Mouse (Mus musculus) hindbrain, embryonic 11.5 days (tissue): ENCODE data around the gene Arl3. TPM values are rescaled to one million over a fixed set of nuclear protein-coding genes. Genes with fewer than 3 reads are reported as not detected.

Experiments
- ATAC-seq: fragments of 200-750 bp; cut with Nextera tagmentation; 2 replicates; pipeline ENCODE4 v1.8.0; 2017; ENCODE audit warnings: mild to moderate bottlenecking, moderate TSS enrichment, moderate library complexity; ENCODE audit not compliant: low FRiP score
- DNase-seq: peaks from one replicate; pipeline ENCODE4 v3.0.0-alpha.2; 2015; ENCODE audit warnings: low spot score
- H3K27ac ChIP-seq: fragments of 300-500 bp; sonication (generic); 2 replicates; pipeline ENCODE4 v1.5.1; 2014; ENCODE audit warnings: mild to moderate bottlenecking, low read depth, low read length
- H3K27me3 ChIP-seq: fragments of 300-500 bp; sonication (generic); 2 replicates; pipeline ENCODE4 v1.6.1; 2014; ENCODE audit warnings: mild to moderate bottlenecking, low read length, moderate library complexity, mixed read lengths; ENCODE audit not compliant: control insufficient read depth, insufficient read depth
- H3K36me3 ChIP-seq: fragments of 300-500 bp; sonication (generic); 2 replicates; pipeline ENCODE4 v1.6.1; 2014; ENCODE audit warnings: mild to moderate bottlenecking, low read length, moderate library complexity, mixed read lengths; ENCODE audit not compliant: control insufficient read depth, insufficient read depth
- H3K4me1 ChIP-seq: fragments of 300-500 bp; sonication (generic); replicated peaks from 2 replicates; pipeline ENCODE4 v1.6.1; 2014; ENCODE audit warnings: low read length, mixed read lengths; ENCODE audit not compliant: control insufficient read depth, insufficient read depth
- H3K4me2 ChIP-seq: fragments of 300-500 bp; sonication (generic); replicated peaks from 2 replicates; pipeline ENCODE4 v1.6.1; 2014; ENCODE audit warnings: mild to moderate bottlenecking, low read depth, low read length
- H3K4me3 ChIP-seq: fragments of 300-500 bp; sonication (generic); 2 replicates; pipeline ENCODE4 v1.5.1; 2014; ENCODE audit warnings: low read depth, low read length
- H3K9ac ChIP-seq: fragments of 300-500 bp; sonication (generic); 2 replicates; pipeline ENCODE4 v1.6.1; 2014; ENCODE audit warnings: low read depth, low read length
- H3K9me3 ChIP-seq: fragments of 300-500 bp; sonication (generic); 2 replicates; pipeline ENCODE4 v1.6.1; 2016; ENCODE audit warnings: low read length; ENCODE audit not compliant: control insufficient read depth
- WGBS: fragments of 180-500 bp; shearing (Covaris S2); extraction: QIAGEN DNeasy Blood & Tissue Kit; methylation state at CpG from one replicate; pipeline ENCODE4 v1.1.7; 2014; 5-methylcytosine and 5-hydroxymethylcytosine counted together
- polyA plus RNA-seq: library from polyadenylated mRNA; unstranded; fragments of >200 nt; fragmentation: Nextera tagmentation; extraction: Ambion mirVana; gene quantifications from 2 replicates; pipeline ENCODE4 v1.2.1, GENCODE M21; 2014

Gene Arl3
- polyA plus RNA-seq, 1 experiment from 2014 or later = 160 TPM

DNA sequence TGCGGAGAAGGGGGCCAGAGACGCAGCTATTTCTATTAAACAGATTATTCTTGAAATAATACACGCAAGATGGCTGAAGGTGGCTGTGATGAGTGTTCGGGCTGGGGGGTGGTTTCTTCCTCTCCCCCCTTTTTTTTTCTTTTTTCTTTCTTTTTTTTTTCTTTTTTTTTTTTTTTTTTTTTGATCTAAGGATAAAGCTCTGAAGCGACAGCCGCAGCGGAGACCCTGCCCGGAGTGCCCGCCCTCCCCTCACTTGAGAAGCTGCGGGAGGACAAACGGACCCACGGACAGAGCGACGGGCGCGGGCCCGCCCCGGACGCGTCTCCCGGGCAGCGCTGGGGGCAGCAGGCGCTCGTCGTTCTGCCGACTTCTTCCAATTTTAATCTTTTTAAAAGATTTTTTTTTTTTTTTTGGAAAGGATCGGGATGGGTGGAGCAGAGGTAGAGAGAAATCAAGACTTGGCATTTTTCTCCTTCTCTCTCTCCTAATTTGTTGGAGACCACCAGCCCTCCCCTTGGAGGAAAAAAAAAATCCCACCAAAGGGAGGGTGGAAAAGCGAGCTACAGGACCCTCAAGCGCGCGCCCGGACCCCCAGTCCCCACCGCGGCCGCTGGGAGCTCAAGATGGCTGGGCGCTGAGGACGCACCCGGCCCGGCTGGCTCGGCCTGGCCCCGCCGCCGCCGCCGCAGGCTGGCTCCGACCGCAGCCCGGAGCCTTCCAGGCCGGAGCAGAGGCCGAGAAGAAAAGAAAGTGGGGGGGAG, 72.2 kb downstream of the Arl3 start:
- under 1% methylated on average over 43 of the region's 50 CpGs for WGBS
- peak overlapping the region; percentile 94 for H3K9ac ChIP-seq
- H3K36me3 ChIP-seq = no peaks in the 10 kb centered on the region
- no peaks in the 10 kb centered on the region for H3K9me3 ChIP-seq
- peak overlapping the region; percentile 100 for H3K27ac ChIP-seq
- peaks cover 8% of the 10 kb centered on the region for H3K4me1 ChIP-seq
- H3K27me3 ChIP-seq = no peaks in the 10 kb centered on the region
- DNase-seq (peak; percentile 83), ATAC-seq (peak; percentile 41)
- H3K4me2 ChIP-seq = peak overlapping the region; percentile 92
- peak overlapping the region; percentile 87 for H3K4me3 ChIP-seq

GRCm38 (mm10) chr19:46499836-46500580, 73.0 kb downstream of the Arl3 start:
- WGBS = 0% methylated on average over 47 of the region's 52 CpGs
- ATAC-seq (peak; percentile 86), DNase-seq (peak; percentile 100)
- H3K9me3 ChIP-seq = no peaks in the 10 kb centered on the region
- peak overlapping the region; percentile 87 for H3K4me3 ChIP-seq
- H3K4me1 ChIP-seq = peaks cover 3% of the 10 kb centered on the region; the same call in 1 of the 2 replicates
- H3K36me3 ChIP-seq = no peaks in the 10 kb centered on the region
- peak overlapping the region; percentile 92 for H3K4me2 ChIP-seq
- peak overlapping the region; percentile 100 for H3K27ac ChIP-seq
- H3K27me3 ChIP-seq = no peaks in the 10 kb centered on the region
- H3K9ac ChIP-seq = peak overlapping the region; percentile 94

- Histone ChIP-seq H3K4me1 (0 out of 2 replicates have a peak, but pooled peaks cover 1% of the 10 kb centered on the region), H3K27ac (0 out of 2 replicates have a peak overlapping the region, but pooled peaks have one; percentile 6), H3K9me3 (no peaks in the 10 kb centered on the region), H3K27me3 (no peaks in the 10 kb centered on the region), H3K4me3 (peak overlapping the region; percentile 6; the same call in 1 of the 2 replicates), H3K36me3 (no peaks in the 10 kb centered on the region), H3K4me2 (peak overlapping the region; percentile 12), H3K9ac (no peak overlapping the region; the same call in 1 of the 2 replicates)
- no peak for DNase-seq
- 4% methylated on average over 3 of the region's 3 CpGs for WGBS
- ATAC-seq = no peak
Measured at GRCm38 (mm10) chr19:46499539-46499835, 73.5 kb downstream of the Arl3 start.

GRCm38 (mm10) chr19:46497230-46497629, 75.8 kb downstream of the Arl3 start:
- no peak for DNase-seq
- no peak overlapping the region for H3K9ac ChIP-seq
- no peaks in the 10 kb centered on the region for H3K36me3 ChIP-seq
- 57% methylated on average over 2 of the region's 2 CpGs for WGBS
- no peaks in the 10 kb centered on the region for H3K4me1 ChIP-seq
- H3K9me3 ChIP-seq = no peaks in the 10 kb centered on the region
- H3K4me3 ChIP-seq = no peak overlapping the region
- no peak overlapping the region for H3K4me2 ChIP-seq
- no peaks in the 10 kb centered on the region for H3K27me3 ChIP-seq
- H3K27ac ChIP-seq = no peak overlapping the region
- ATAC-seq = no peak

- Histone ChIP-seq H3K27me3 (no peaks in the 10 kb centered on the region), H3K9me3 (no peaks in the 10 kb centered on the region), H3K4me2 (no peak overlapping the region), H3K9ac (no peak overlapping the region), H3K4me3 (no peak overlapping the region), H3K4me1 (peaks cover 4% of the 10 kb centered on the region; the same call in 1 of the 2 replicates), H3K36me3 (no peaks in the 10 kb centered on the region), H3K27ac (no peak overlapping the region)
- ATAC-seq (no peak), DNase-seq (no peak)
- 88% methylated on average over 8 of the region's 8 CpGs for WGBS
Measured at GRCm38 (mm10) chr19:46495136-46495535, 77.9 kb downstream of the Arl3 start.

GRCm38 (mm10) chr19:46490634-46491033, 82.4 kb downstream of the Arl3 start:
- H3K9me3 ChIP-seq = no peaks in the 10 kb centered on the region
- H3K9ac ChIP-seq = no peak overlapping the region
- DNase-seq = no peak
- peaks cover 4% of the 10 kb centered on the region; the same call in 1 of the 2 replicates for H3K4me1 ChIP-seq
- no peaks in the 10 kb centered on the region for H3K27me3 ChIP-seq
- H3K4me2 ChIP-seq = no peak overlapping the region
- 5% methylated on average over 2 of the region's 2 CpGs for WGBS
- no peak overlapping the region for H3K27ac ChIP-seq
- H3K4me3 ChIP-seq = no peak overlapping the region
- H3K36me3 ChIP-seq = no peaks in the 10 kb centered on the region
- peak; percentile 6; the same call in 1 of the 2 replicates for ATAC-seq

- 0 out of 2 replicates have a peak, but pooled peaks cover 2% of the 10 kb centered on the region for H3K36me3 ChIP-seq
- H3K27me3 ChIP-seq = no peaks in the 10 kb centered on the region
- H3K9ac ChIP-seq = no peak overlapping the region
- DNase-seq = no peak
- H3K4me1 ChIP-seq = peaks cover 4% of the 10 kb centered on the region; the same call in 1 of the 2 replicates
- 94% methylated on average over 1 of the region's 1 CpGs for WGBS
- no peak overlapping the region for H3K4me2 ChIP-seq
- no peaks in the 10 kb centered on the region for H3K9me3 ChIP-seq
- H3K4me3 ChIP-seq = no peak overlapping the region
- ATAC-seq = no peak
- H3K27ac ChIP-seq = no peak overlapping the region
Measured at GRCm38 (mm10) chr19:46489448-46489847, 83.5 kb downstream of the Arl3 start.

DNA sequence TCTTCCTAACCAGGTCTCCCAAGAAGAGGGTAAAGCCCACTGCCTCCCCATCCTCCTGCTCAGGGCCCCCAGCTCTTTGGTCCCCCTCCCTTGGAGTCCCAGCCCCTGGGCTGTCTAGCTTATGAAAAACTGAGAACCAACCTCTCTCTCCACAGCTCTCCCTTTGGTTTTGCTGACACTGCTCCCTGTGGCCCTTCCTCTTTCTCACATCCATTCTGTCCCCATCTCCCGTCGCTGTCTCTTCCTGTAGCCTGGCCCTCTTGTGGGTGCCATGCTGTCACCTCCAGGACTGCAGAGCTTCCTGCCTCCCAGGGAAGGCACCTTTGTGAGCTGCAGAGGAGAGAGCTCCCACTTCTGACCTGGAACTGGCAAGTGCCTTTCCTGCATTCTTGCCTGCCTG, 86.3 kb downstream of the Arl3 start:
- no peak overlapping the region for H3K4me2 ChIP-seq
- no peak overlapping the region for H3K27ac ChIP-seq
- no peak overlapping the region for H3K9ac ChIP-seq
- H3K4me3 ChIP-seq = no peak overlapping the region
- DNase-seq = no peak
- no peaks in the 10 kb centered on the region for H3K27me3 ChIP-seq
- no peak for ATAC-seq
- H3K9me3 ChIP-seq = no peaks in the 10 kb centered on the region
- 0 out of 2 replicates have a peak, but pooled peaks cover 2% of the 10 kb centered on the region for H3K36me3 ChIP-seq
- 67% methylated on average over 2 of the region's 2 CpGs for WGBS
- peaks cover 4% of the 10 kb centered on the region; the same call in 1 of the 2 replicates for H3K4me1 ChIP-seq
